Mouse (Mus musculus) MEL (cell line): ENCODE measurements around the gene Clec4f. TPM values are rescaled to one million over a fixed set of nuclear protein-coding genes. Genes with fewer than 3 reads are reported as not detected.

ENCODE experiments used
- DNase-seq: peaks from one replicate; pipeline ENCODE4 v3.0.0; 2011; ENCODE audit warnings: low read depth, low spot score
- H3K27ac ChIP-seq: 2 replicates; pipeline ENCODE4 v1.5.1; 2012; ENCODE audit warnings: low read depth, mild to moderate bottlenecking, control low read depth, low read length, moderate library complexity; ENCODE audit not compliant: control insufficient read depth
- H3K27me3 ChIP-seq, 2 experiments: fragments of 150-350 bp in 1 of 2; sonication (generic) in 1 of 2; 2 replicates each; pipeline ENCODE4 v1.6.1; 2012; ENCODE audit warnings: low read length in 2 of 2, mild to moderate bottlenecking in 2 of 2, improper control_type of control experiment in 1 of 2, moderate library complexity in 1 of 2; ENCODE audit not compliant: insufficient read depth in 2 of 2, control insufficient read depth in 1 of 2
- H3K36me3 ChIP-seq, 2 experiments: 2 replicates each; pipeline ENCODE4 v1.6.1; 2012 to 2014; ENCODE audit warnings: low read length in 2 of 2, improper control_type of control experiment in 1 of 2, inconsistent platforms in 1 of 2, mild to moderate bottlenecking in 1 of 2; ENCODE audit not compliant: insufficient read depth in 2 of 2, control insufficient read depth in 1 of 2
- H3K4me1 ChIP-seq, 2 experiments: fragments of 150-350 bp in 1 of 2; sonication (generic) in 1 of 2; 2 replicates each; pipeline ENCODE4 v1.6.1; 2012; ENCODE audit warnings: low read length in 2 of 2, improper control_type of control experiment in 1 of 2, mild to moderate bottlenecking in 1 of 2; ENCODE audit not compliant: insufficient read depth in 2 of 2, control insufficient read depth in 1 of 2
- H3K4me3 ChIP-seq, 2 experiments: fragments of 150-350 bp in 1 of 2; sonication (generic) in 1 of 2; 2 replicates each; pipeline ENCODE4 v1.5.1; 2012; ENCODE audit warnings: low read depth in 2 of 2, low read length in 2 of 2, mild to moderate bottlenecking in 2 of 2, moderate library complexity in 2 of 2, control low read depth in 1 of 2, improper control_type of control experiment in 1 of 2; ENCODE audit not compliant: control insufficient read depth in 1 of 2, insufficient read depth in 1 of 2
- H3K79me2 ChIP-seq: 2 replicates; pipeline ENCODE4 v1.6.1; 2012; ENCODE audit warnings: mild to moderate bottlenecking, low read length, moderate library complexity; ENCODE audit not compliant: control insufficient read depth, poor library complexity, insufficient read depth
- H3K9ac ChIP-seq: 2 replicates; pipeline ENCODE4 v1.6.1; 2012; ENCODE audit warnings: low read depth, mild to moderate bottlenecking, control low read depth, low read length, moderate library complexity; ENCODE audit not compliant: control insufficient read depth, poor library complexity, severe bottlenecking
- H3K9me3 ChIP-seq: fragments of 150-350 bp; sonication (generic); replicated peaks from 2 replicates; pipeline ENCODE4 v1.6.1; 2012; ENCODE audit warnings: mild to moderate bottlenecking, low read length, improper control_type of control experiment, moderate library complexity; ENCODE audit not compliant: insufficient read depth
- BHLHE40 ChIP-seq: IDR thresholded peaks from 2 replicates; pipeline ENCODE4 v1.6.1; 2012; ENCODE audit warnings: low read depth, mild to moderate bottlenecking, inconsistent platforms, low read length, improper control_type of control experiment, borderline replicate concordance
- CTCF ChIP-seq, 3 experiments: IDR thresholded peaks in 2 of 3; conservative IDR thresholded peaks in 1 of 3; 2 replicates each; pipeline ENCODE4 v1.5.1; 2011 to 2012; ENCODE audit warnings: low read length in 3 of 3, low read depth in 2 of 3, mild to moderate bottlenecking in 2 of 3, improper control_type of control experiment in 1 of 3, inconsistent platforms in 1 of 3, mixed read lengths in 1 of 3, moderate library complexity in 1 of 3; ENCODE audit not compliant: control insufficient read depth in 1 of 3, insufficient read depth in 1 of 3, poor library complexity in 1 of 3, severe bottlenecking in 1 of 3
- E2F4 ChIP-seq: IDR thresholded peaks from 2 replicates; pipeline ENCODE4 v1.6.1; 2011; ENCODE audit warnings: low read depth, low read length, improper control_type of control experiment, borderline replicate concordance
- EP300 ChIP-seq, 2 experiments: IDR thresholded peaks; 2 replicates each; pipeline ENCODE4 v1.6.1; 2011; ENCODE audit warnings: improper control_type of control experiment in 2 of 2, low read length in 2 of 2, low read depth in 1 of 2, mild to moderate bottlenecking in 1 of 2
- GATA1 ChIP-seq: IDR thresholded peaks from 2 replicates; pipeline ENCODE4 v1.6.1; 2011; ENCODE audit warnings: low read depth, low read length, improper control_type of control experiment
- KAT2A ChIP-seq: conservative IDR thresholded peaks from 2 replicates; pipeline ENCODE4 v1.6.1; 2012; ENCODE audit warnings: low read depth, low read length, improper control_type of control experiment, inconsistent platforms
- MAFK ChIP-seq: IDR thresholded peaks from 2 replicates; pipeline ENCODE4 v1.6.1; 2011; ENCODE audit warnings: low read depth, mild to moderate bottlenecking, low read length, improper control_type of control experiment, borderline replicate concordance
- MAX ChIP-seq: IDR thresholded peaks from 2 replicates; pipeline ENCODE4 v1.6.1; 2011; ENCODE audit warnings: low read length, improper control_type of control experiment
- MAZ ChIP-seq: IDR thresholded peaks from 2 replicates; pipeline ENCODE4 v1.6.1; 2012; ENCODE audit warnings: low read depth, mild to moderate bottlenecking, inconsistent platforms, low read length, improper control_type of control experiment
- MXI1 ChIP-seq: IDR thresholded peaks from 2 replicates; pipeline ENCODE4 v1.6.1; 2011; ENCODE audit warnings: mild to moderate bottlenecking, low read depth, low read length, improper control_type of control experiment
- MYB ChIP-seq: IDR thresholded peaks from 2 replicates; pipeline ENCODE4 v1.6.1; 2011; ENCODE audit warnings: mild to moderate bottlenecking, low read depth, low read length, improper control_type of control experiment
- POLR2A ChIP-seq, 2 experiments: IDR thresholded peaks; 2 replicates each; pipeline ENCODE4 v1.6.1; 2011 to 2012; ENCODE audit warnings: low read length in 2 of 2, mild to moderate bottlenecking in 2 of 2, control low read depth in 1 of 2, improper control_type of control experiment in 1 of 2, low read depth in 1 of 2, moderate library complexity in 1 of 2; ENCODE audit not compliant: control insufficient read depth in 1 of 2, insufficient read depth in 1 of 2, poor library complexity in 1 of 2
- POLR2AphosphoS2 ChIP-seq: IDR thresholded peaks from 2 replicates; pipeline ENCODE4 v1.6.1; 2011; ENCODE audit warnings: low read length, improper control_type of control experiment
- RAD21 ChIP-seq: IDR thresholded peaks from 2 replicates; pipeline ENCODE4 v1.6.1; 2011; ENCODE audit warnings: mild to moderate bottlenecking, low read depth, low read length, improper control_type of control experiment
- SMC3 ChIP-seq: IDR thresholded peaks from 2 replicates; pipeline ENCODE4 v1.6.1; 2011; ENCODE audit warnings: low read depth, low read length, improper control_type of control experiment
- USF1 ChIP-seq: IDR thresholded peaks from 2 replicates; pipeline ENCODE4 v1.6.1; 2014; ENCODE audit warnings: low read depth, mild to moderate bottlenecking, inconsistent platforms, low read length, improper control_type of control experiment, moderate library complexity
- ZC3H11A ChIP-seq: IDR thresholded peaks from 2 replicates; pipeline ENCODE4 v1.6.1; 2012; ENCODE audit warnings: low read depth, mild to moderate bottlenecking, inconsistent platforms, low read length, improper control_type of control experiment
- ZKSCAN1 ChIP-seq: IDR thresholded peaks from 2 replicates; pipeline ENCODE4 v1.6.1; 2012; ENCODE audit warnings: low read depth, mild to moderate bottlenecking, inconsistent platforms, low read length, improper control_type of control experiment, moderate library complexity
- ZMIZ1 ChIP-seq: IDR thresholded peaks from 2 replicates; pipeline ENCODE4 v1.6.1; 2012; ENCODE audit warnings: low read depth, mild to moderate bottlenecking, inconsistent platforms, low read length, improper control_type of control experiment, moderate library complexity
- ZNF384 ChIP-seq: IDR thresholded peaks from 2 replicates; pipeline ENCODE4 v1.6.1; 2012; ENCODE audit warnings: low read depth, mild to moderate bottlenecking, inconsistent platforms, low read length, improper control_type of control experiment
- polyA plus RNA-seq, 2 experiments: library from polyadenylated mRNA; stranded (reverse) in 1 of 2; unstranded in 1 of 2; fragments of >175 nt in 1 of 2; fragments of >200 nt in 1 of 2; gene quantifications; 2 replicates each; pipeline versions ENCODE4 v1.2.1 to v1.2.4; 2012; ENCODE audit warnings: low replicate concordance in 2 of 2, low read depth in 1 of 2; ENCODE audit not compliant: insufficient read length in 2 of 2, insufficient read depth in 1 of 2, missing spikeins in 1 of 2
- total RNA-seq: library from RNA; depleted of rRNA; stranded (reverse); fragments of 300-350 nt; gene quantifications from 2 replicates; pipeline ENCODE4 v1.2.3, GENCODE M21; 2012

Gene Clec4f
- total and polyA plus RNA-seq, 3 experiments, result not detected

DNA sequence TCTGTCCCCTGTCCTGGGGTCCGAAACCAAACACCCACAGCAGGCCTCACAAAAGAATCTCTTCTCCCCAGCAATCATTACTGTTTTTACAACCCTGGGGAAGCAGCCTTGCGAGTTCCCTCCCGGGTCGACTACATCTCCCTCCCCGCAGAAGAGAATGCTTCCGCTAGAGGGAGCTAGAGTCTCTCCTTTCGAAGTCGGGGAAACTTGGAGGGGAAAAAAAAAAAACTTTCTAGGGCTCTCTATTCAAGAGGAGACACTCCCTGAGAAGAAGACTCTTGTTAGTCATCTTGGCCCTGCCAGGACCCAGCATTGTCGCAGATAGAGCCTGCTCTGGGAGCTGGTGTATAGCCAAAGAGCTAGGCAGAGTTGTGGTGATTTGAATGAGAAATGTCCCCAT lies 37.8 kb upstream of the Clec4f start:
- H3K79me2 ChIP-seq, result no peaks in the 10 kb centered on the region
- peak overlapping the region; percentile 43 to 65 for H3K4me3 ChIP-seq
- TF ChIP-seq POLR2AphosphoS2 (no peak), ZNF384 (peak; percentile 98), E2F4 (no peak), CTCF (IDR thresholded peaks at IDR 0.05 in 2 of 3, conservative IDR thresholded peaks at IDR 0.05 in 1 of 3; ENCODE audit: control insufficient read depth in 1 of 3, insufficient read depth in 1 of 3, low read depth in 2 of 3, low read length in 3 of 3, poor library complexity in 1 of 3, severe bottlenecking in 1 of 3) (peak; percentile 68 to 93 (median 82)), MAFK (no peak), BHLHE40 (0 out of 2 replicates have a peak, but pooled peaks have one; percentile 26), MXI1 (0 out of 2 replicates have a peak, but pooled peaks have one; percentile 12), ZC3H11A (peak; percentile 63), ZKSCAN1 (peak; percentile 15; the same call in 1 of the 2 replicates), MYB (no peak), SMC3 (peak; percentile 58), MAZ (peak; percentile 73; the same call in 1 of the 2 replicates), RAD21 (peak; percentile 87)
- peaks cover 0 to 6% of the 10 kb centered on the region in 2 experiments; a peak in 2 of 4 replicates for H3K27me3 ChIP-seq
- H3K4me1 ChIP-seq, result peaks cover 2 to 17% of the 10 kb centered on the region in 2 experiments; a peak in 3 of 4 replicates
- DNase-seq, result peak; percentile 92
- peaks cover 0 to 3% of the 10 kb centered on the region in 2 experiments; a peak in 2 of 4 replicates for H3K36me3 ChIP-seq
- no peak overlapping the region for H3K27ac ChIP-seq
- peak overlapping the region; percentile 40 for H3K9ac ChIP-seq
- H3K9me3 ChIP-seq, result no peaks in the 10 kb centered on the region

DNA sequence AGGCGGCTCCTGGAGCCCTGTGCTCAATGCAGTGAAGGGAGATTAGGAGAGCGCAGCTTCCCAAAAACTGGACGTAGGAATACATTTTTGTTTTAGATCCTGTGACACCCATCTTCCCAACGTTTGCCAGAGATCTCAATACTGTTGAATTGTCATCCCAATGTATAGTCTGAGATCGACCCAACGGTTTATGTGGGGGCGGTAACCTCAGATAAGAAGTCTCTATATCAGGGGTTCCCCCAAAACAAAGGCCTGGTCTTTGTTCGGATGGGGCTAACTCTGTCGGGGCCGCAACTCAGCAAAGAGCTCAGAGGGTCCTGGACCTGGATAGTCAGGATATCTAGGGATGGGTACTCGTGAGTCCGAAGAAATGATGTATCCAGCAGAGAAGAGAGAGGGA lies 37.0 kb upstream of the Clec4f start:
- TF ChIP-seq USF1 (0 out of 2 replicates have a peak, but pooled peaks have one; percentile 38), KAT2A (no peak), MAX (no peak), GATA1 (peak; percentile 27; the same call in 1 of the 2 replicates), ZMIZ1 (no peak), EP300 (IDR thresholded peaks at IDR 0.05; ENCODE audit: low read depth in 1 of 2, low read length in 2 of 2) (peak in 1 of 2 experiments; percentile 66; a peak in 2 of 4 replicates), POLR2A (IDR thresholded peaks at IDR 0.05; ENCODE audit: control insufficient read depth in 1 of 2, insufficient read depth in 1 of 2, low read depth in 1 of 2, low read length in 2 of 2, poor library complexity in 1 of 2) (no peak)
- TF ChIP-seq, all 39 proteins: peak for 3
- Histone ChIP-seq H3K4me1 (peaks cover 2 to 17% of the 10 kb centered on the region in 2 experiments; a peak in 3 of 4 replicates), H3K27ac (no peak overlapping the region), H3K79me2 (no peaks in the 10 kb centered on the region), H3K9ac (peak overlapping the region; percentile 40), H3K4me3 (peak overlapping the region; percentile 43 to 65), H3K9me3 (no peaks in the 10 kb centered on the region), H3K27me3 (peaks cover 1 to 7% of the 10 kb centered on the region in 2 experiments), H3K36me3 (peaks cover 0 to 3% of the 10 kb centered on the region in 2 experiments; a peak in 2 of 4 replicates)
- DNase-seq, result peak; percentile 51
